Mouse (Mus musculus): ENCODE data around the gene Kmt2e.

DNA sequence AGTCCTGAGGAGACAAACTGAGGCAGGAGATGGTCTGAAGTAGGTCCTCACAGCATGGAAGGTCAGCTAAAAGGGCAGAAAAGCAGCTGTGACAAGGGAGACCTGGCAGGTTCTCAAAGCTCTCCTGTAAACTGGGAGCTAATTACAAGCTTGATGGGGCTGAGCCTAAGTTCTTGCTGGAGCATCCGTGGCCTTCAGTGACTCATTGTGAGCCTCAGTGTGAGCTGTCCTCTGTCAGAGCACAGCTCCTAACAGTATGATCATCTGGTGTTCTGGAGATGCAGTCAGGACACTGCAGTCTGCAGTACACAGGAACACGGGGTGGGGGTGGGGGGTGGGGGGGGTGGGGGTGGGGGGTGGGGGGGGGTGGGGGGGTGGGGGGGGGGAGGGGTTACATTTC is 32.2 kb upstream of the Kmt2e start:
- TF ChIP-seq POLR2A (IDR thresholded peaks at IDR 0.05; ENCODE audit: low read depth, low read length) (no peak), CTCF (conservative IDR thresholded peaks at IDR 0.05 in 1 of 2, IDR thresholded peaks at IDR 0.05 in 1 of 2; ENCODE audit: low read depth in 2 of 2, low read length in 2 of 2) (no peak), USF1 (IDR thresholded peaks at IDR 0.05; ENCODE audit: low read depth, low read length) (no peak), EP300 (IDR thresholded peaks at IDR 0.05; ENCODE audit: low read length) (no peak), NELFE (IDR thresholded peaks at IDR 0.05; ENCODE audit: low read depth, low read length) (no peak), CHD1 (IDR thresholded peaks at IDR 0.05; ENCODE audit: low read depth, low read length) (no peak), E2F4 (IDR thresholded peaks at IDR 0.05; ENCODE audit: insufficient replicate concordance, low read depth, low read length) (no peak), SIN3A (IDR thresholded peaks at IDR 0.05; ENCODE audit: low read length) (no peak), IRF4 (IDR thresholded peaks at IDR 0.05; ENCODE audit: low read depth, low read length) (no peak), TCF12 (IDR thresholded peaks at IDR 0.05; ENCODE audit: low read depth, low read length) (no peak), ZNF384 (IDR thresholded peaks at IDR 0.05; ENCODE audit: low read depth, low read length) (no peak), ETS1 (conservative IDR thresholded peaks at IDR 0.05; ENCODE audit: low read depth, low read length) (no peak)

All from CH12.LX (cell line).